Mouse (Mus musculus): Measurements from ENCODE around the gene Fbxo27. TPM values are rescaled to one million over a fixed set of nuclear protein-coding genes. Genes with fewer than 3 reads are reported as not detected.
"Not testable (repeated sequence)": the region's sequence is repeated elsewhere in the genome, so short reads cannot be mapped to it uniquely, and the experiment has no call there.

Fbxo27 gene
- polyA plus RNA-seq, 1 experiment from 2014 or later, result 6.3 TPM

GRCm38 (mm10) chr7:28694423-28694822 lies 1.8 kb downstream of the Fbxo27 start:
- H3K9ac ChIP-seq (replicated peaks; ENCODE audit: low read depth, low read length), result no peak overlapping the region
- 0 out of 2 replicates have a peak, but pooled peaks cover 2% of the 10 kb centered on the region for H3K27me3 ChIP-seq (ENCODE audit: control insufficient read depth, insufficient read depth, low read length)
- H3K4me2 ChIP-seq (replicated peaks; ENCODE audit: low read depth, low read length), result peak overlapping the region; percentile 90; the same call in 1 of the 2 replicates
- ATAC-seq (ENCODE audit: insufficient number of reproducible peaks, insufficient read depth, low FRiP score, low read depth), result no peak; the same call in 1 of the 2 replicates
- H3K4me3 ChIP-seq (ENCODE audit: low read depth, low read length), result no peak overlapping the region
- no peak overlapping the region for H3K27ac ChIP-seq (ENCODE audit: low read length)
- no peaks in the 10 kb centered on the region for H3K9me3 ChIP-seq (ENCODE audit: control insufficient read depth, low read depth, low read length)
- WGBS, result 5% methylated on average over 14 of the region's 14 CpGs
- H3K4me1 ChIP-seq (ENCODE audit: control insufficient read depth, insufficient read depth, low read length), result peaks cover 3% of the 10 kb centered on the region; the same call in 1 of the 2 replicates
- H3K36me3 ChIP-seq (ENCODE audit: control insufficient read depth, insufficient read depth, low read length), result no peaks in the 10 kb centered on the region

DNA sequence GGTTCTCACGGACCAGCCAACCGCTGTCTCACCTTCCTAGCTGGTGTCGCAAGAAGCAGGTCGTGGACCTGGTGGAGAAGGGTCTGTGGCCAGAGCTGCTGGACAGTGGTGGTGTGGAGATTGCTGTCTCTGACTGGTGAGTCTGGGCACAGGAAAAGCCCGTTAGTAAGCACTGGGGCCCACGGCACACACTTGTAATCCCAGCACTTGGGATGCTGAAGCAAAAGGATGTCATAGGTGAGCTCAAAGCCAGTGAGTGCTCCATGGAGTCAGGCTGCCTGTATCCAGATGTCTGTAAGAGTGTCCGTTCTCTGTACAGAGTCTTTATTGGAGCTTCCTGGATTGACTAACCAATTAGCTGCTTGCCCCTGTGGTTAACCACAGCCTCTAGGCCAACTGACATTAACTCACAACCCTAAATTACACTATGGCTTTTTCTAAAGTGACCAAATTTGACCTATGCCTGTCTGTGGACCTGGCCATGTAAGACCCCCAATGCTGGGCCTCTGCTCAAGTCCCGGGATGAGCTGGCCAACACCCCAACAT lies 2.4 kb downstream of the Fbxo27 start:
- Histone ChIP-seq H3K27me3 (ENCODE audit: control insufficient read depth, insufficient read depth, low read length) (0 out of 2 replicates have a peak, but pooled peaks cover 2% of the 10 kb centered on the region), H3K36me3 (ENCODE audit: control insufficient read depth, insufficient read depth, low read length) (no peaks in the 10 kb centered on the region), H3K4me3 (ENCODE audit: low read depth, low read length) (no peak overlapping the region), H3K9me3 (ENCODE audit: control insufficient read depth, low read depth, low read length) (no peaks in the 10 kb centered on the region), H3K9ac (replicated peaks; ENCODE audit: low read depth, low read length) (no peak overlapping the region), H3K4me2 (replicated peaks; ENCODE audit: low read depth, low read length) (no peak overlapping the region), H3K27ac (ENCODE audit: low read length) (no peak overlapping the region), H3K4me1 (ENCODE audit: control insufficient read depth, insufficient read depth, low read length) (peaks cover 3% of the 10 kb centered on the region; the same call in 1 of the 2 replicates)
- WGBS, result 46% methylated on average over 8 of the region's 8 CpGs
- ATAC-seq (ENCODE audit: insufficient number of reproducible peaks, insufficient read depth, low FRiP score, low read depth), result no peak

DNA sequence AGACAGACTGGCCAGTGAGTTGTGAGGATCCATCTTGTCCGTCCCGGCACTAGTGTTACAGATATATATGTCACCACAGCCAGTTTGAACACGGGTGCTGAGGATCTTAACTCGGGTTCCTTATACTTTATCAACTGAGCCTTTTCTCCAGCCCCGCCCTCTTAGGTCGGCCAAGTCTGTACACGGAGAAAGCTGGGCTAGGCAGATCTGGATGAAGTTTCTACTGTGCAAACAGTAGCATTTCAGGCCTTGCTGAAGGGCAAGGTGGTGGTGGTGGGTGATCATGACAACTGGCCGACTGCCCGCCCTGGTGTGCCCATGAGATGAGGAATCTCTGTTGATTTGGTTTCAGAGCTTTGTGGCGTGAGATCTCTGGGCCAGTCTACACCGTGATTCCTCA lies 4.6 kb downstream of the Fbxo27 start:
- H3K27ac ChIP-seq (ENCODE audit: low read length), result no peak overlapping the region
- H3K4me1 ChIP-seq (ENCODE audit: control insufficient read depth, insufficient read depth, low read length), result peaks cover 3% of the 10 kb centered on the region; the same call in 1 of the 2 replicates
- ATAC-seq (ENCODE audit: insufficient number of reproducible peaks, insufficient read depth, low FRiP score, low read depth), result no peak
- no peaks in the 10 kb centered on the region for H3K9me3 ChIP-seq (ENCODE audit: control insufficient read depth, low read depth, low read length)
- H3K9ac ChIP-seq (replicated peaks; ENCODE audit: low read depth, low read length), result no peak overlapping the region
- WGBS, result 84% methylated on average over 11 of the region's 11 CpGs
- no peaks in the 10 kb centered on the region for H3K36me3 ChIP-seq (ENCODE audit: control insufficient read depth, insufficient read depth, low read length)
- H3K4me3 ChIP-seq (ENCODE audit: low read depth, low read length), result no peak overlapping the region
- no peak overlapping the region for H3K4me2 ChIP-seq (replicated peaks; ENCODE audit: low read depth, low read length)
- 0 out of 2 replicates have a peak, but pooled peaks cover 2% of the 10 kb centered on the region for H3K27me3 ChIP-seq (ENCODE audit: control insufficient read depth, insufficient read depth, low read length)

- H3K4me1 ChIP-seq (ENCODE audit: control insufficient read depth, insufficient read depth, low read length), result no peaks in the 10 kb centered on the region
- H3K4me2 ChIP-seq (replicated peaks; ENCODE audit: low read depth, low read length), result no peak overlapping the region
- H3K27me3 ChIP-seq (ENCODE audit: control insufficient read depth, insufficient read depth, low read length), result no peaks in the 10 kb centered on the region
- no peak for ATAC-seq (ENCODE audit: insufficient number of reproducible peaks, insufficient read depth, low FRiP score, low read depth)
- WGBS, result 98% methylated on average over 4 of the region's 4 CpGs
- no peak overlapping the region for H3K9ac ChIP-seq (replicated peaks; ENCODE audit: low read depth, low read length)
- no peak overlapping the region for H3K27ac ChIP-seq (ENCODE audit: low read length)
- no peaks in the 10 kb centered on the region for H3K36me3 ChIP-seq (ENCODE audit: control insufficient read depth, insufficient read depth, low read length)
- no peaks in the 10 kb centered on the region for H3K9me3 ChIP-seq (ENCODE audit: control insufficient read depth, low read depth, low read length)
- no peak overlapping the region for H3K4me3 ChIP-seq (ENCODE audit: low read depth, low read length)
Measured at GRCm38 (mm10) chr7:28700269-28700668, 7.6 kb downstream of the Fbxo27 start.

GRCm38 (mm10) chr7:28701306-28701705 lies 8.7 kb downstream of the Fbxo27 start:
- not testable (repeated sequence) for H3K9ac ChIP-seq (replicated peaks; ENCODE audit: low read depth, low read length)
- WGBS, result 92% methylated on average over 12 of the region's 12 CpGs

DNA sequence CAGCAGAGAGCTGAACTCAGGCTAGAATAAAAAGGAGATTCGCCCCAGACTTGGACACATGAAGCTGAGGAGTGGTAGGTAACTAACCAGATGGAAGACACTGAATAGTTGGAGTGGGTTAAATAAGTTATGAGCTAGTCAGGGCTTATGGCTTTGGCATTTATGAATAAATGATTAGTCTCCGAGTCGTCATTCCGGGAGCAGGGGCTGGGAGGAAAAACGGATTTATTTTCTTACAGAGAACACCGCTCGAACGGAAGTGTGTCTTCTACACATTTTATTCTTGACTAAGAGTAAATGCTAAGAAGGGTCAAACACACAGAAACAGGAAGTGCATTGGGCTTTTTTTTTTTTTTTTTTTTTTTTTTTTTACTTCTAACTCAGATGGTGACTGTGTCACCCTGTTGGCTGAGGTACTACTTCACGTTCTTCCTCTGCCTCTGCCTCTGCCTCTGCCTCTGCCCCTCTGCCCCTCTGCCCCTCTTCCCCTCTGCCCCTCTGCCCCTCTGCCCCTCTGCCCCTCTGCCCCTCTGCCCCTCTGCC lies 10.0 kb downstream of the Fbxo27 start:
- Histone ChIP-seq H3K27ac (ENCODE audit: low read length) (no peak overlapping the region), H3K9me3 (ENCODE audit: control insufficient read depth, low read depth, low read length) (no peaks in the 10 kb centered on the region), H3K4me3 (ENCODE audit: low read depth, low read length) (no peak overlapping the region), H3K9ac (replicated peaks; ENCODE audit: low read depth, low read length) (no peak overlapping the region), H3K27me3 (ENCODE audit: control insufficient read depth, insufficient read depth, low read length) (no peaks in the 10 kb centered on the region), H3K36me3 (ENCODE audit: control insufficient read depth, insufficient read depth, low read length) (no peaks in the 10 kb centered on the region), H3K4me2 (replicated peaks; ENCODE audit: low read depth, low read length) (no peak overlapping the region), H3K4me1 (ENCODE audit: control insufficient read depth, insufficient read depth, low read length) (no peaks in the 10 kb centered on the region)
- WGBS, result 53% methylated on average over 9 of the region's 9 CpGs
- ATAC-seq (ENCODE audit: insufficient number of reproducible peaks, insufficient read depth, low FRiP score, low read depth), result no peak

More at GRCm38 (mm10) chr7:28701306-28701705, 8.7 kb downstream of the Fbxo27 start:
- H3K4me1 ChIP-seq (ENCODE audit: control insufficient read depth, insufficient read depth, low read length); H3K4me3 ChIP-seq (ENCODE audit: low read depth, low read length); H3K4me2 ChIP-seq (replicated peaks; ENCODE audit: low read depth, low read length); H3K9me3 ChIP-seq (ENCODE audit: control insufficient read depth, low read depth, low read length); ATAC-seq (ENCODE audit: insufficient number of reproducible peaks, insufficient read depth, low FRiP score, low read depth); H3K27ac ChIP-seq (ENCODE audit: low read length); H3K36me3 ChIP-seq (ENCODE audit: control insufficient read depth, insufficient read depth, low read length); H3K27me3 ChIP-seq (ENCODE audit: control insufficient read depth, insufficient read depth, low read length): not testable (repeated sequence)

DNA sequence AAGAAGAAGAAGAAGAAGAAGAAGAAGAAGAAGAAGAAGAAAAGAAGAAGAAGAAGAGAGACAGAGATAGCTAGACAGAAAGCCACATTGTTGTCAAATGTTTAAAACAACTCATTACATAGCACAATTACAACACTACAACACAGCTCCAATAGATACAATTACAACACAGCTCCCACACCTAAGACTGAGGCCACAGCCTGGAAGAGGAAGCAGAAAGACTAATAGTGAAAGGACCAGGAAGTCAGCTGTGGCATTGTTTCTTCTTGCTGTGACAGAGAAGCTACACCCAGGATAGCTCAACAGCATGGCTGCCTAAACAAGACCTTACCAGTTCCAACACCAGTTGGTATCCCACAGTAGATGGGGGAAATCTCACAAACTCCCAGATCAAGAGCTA lies 16.8 kb downstream of the Fbxo27 start:
- Histone ChIP-seq H3K9me3 (ENCODE audit: control insufficient read depth, low read depth, low read length) (no peaks in the 10 kb centered on the region), H3K27me3 (ENCODE audit: control insufficient read depth, insufficient read depth, low read length) (no peaks in the 10 kb centered on the region), H3K4me1 (ENCODE audit: control insufficient read depth, insufficient read depth, low read length) (no peaks in the 10 kb centered on the region), H3K27ac (ENCODE audit: low read length) (no peak overlapping the region), H3K36me3 (ENCODE audit: control insufficient read depth, insufficient read depth, low read length) (no peaks in the 10 kb centered on the region), H3K4me2 (replicated peaks; ENCODE audit: low read depth, low read length) (no peak overlapping the region), H3K4me3 (ENCODE audit: low read depth, low read length) (no peak overlapping the region), H3K9ac (replicated peaks; ENCODE audit: low read depth, low read length) (no peak overlapping the region)
- no peak for ATAC-seq (ENCODE audit: insufficient number of reproducible peaks, insufficient read depth, low FRiP score, low read depth)

GRCm38 (mm10) chr7:28710962-28711361 lies 18.3 kb downstream of the Fbxo27 start:
- H3K36me3 ChIP-seq (ENCODE audit: control insufficient read depth, insufficient read depth, low read length), result no peaks in the 10 kb centered on the region
- WGBS, result 65% methylated on average over 3 of the region's 3 CpGs

GRCm38 (mm10) chr7:28714667-28715066 lies 22.0 kb downstream of the Fbxo27 start:
- no peak overlapping the region for H3K27ac ChIP-seq (ENCODE audit: low read length)
- no peaks in the 10 kb centered on the region for H3K27me3 ChIP-seq (ENCODE audit: control insufficient read depth, insufficient read depth, low read length)
- no peaks in the 10 kb centered on the region for H3K9me3 ChIP-seq (ENCODE audit: control insufficient read depth, low read depth, low read length)
- H3K9ac ChIP-seq (replicated peaks; ENCODE audit: low read depth, low read length), result no peak overlapping the region
- ATAC-seq (ENCODE audit: insufficient number of reproducible peaks, insufficient read depth, low FRiP score, low read depth), result no peak
- H3K4me2 ChIP-seq (replicated peaks; ENCODE audit: low read depth, low read length), result no peak overlapping the region
- H3K36me3 ChIP-seq (ENCODE audit: control insufficient read depth, insufficient read depth, low read length), result no peaks in the 10 kb centered on the region
- WGBS, result 67% methylated on average over 5 of the region's 5 CpGs
- H3K4me3 ChIP-seq (ENCODE audit: low read depth, low read length), result no peak overlapping the region
- peaks cover 13% of the 10 kb centered on the region; the same call in 1 of the 2 replicates for H3K4me1 ChIP-seq (ENCODE audit: control insufficient read depth, insufficient read depth, low read length)

More at GRCm38 (mm10) chr7:28710962-28711361, 18.3 kb downstream of the Fbxo27 start:
- H3K27ac ChIP-seq (ENCODE audit: low read length), result no peak overlapping the region
- H3K9ac ChIP-seq (replicated peaks; ENCODE audit: low read depth, low read length), result no peak overlapping the region
- H3K27me3 ChIP-seq (ENCODE audit: control insufficient read depth, insufficient read depth, low read length), result no peaks in the 10 kb centered on the region
- H3K4me1 ChIP-seq (ENCODE audit: control insufficient read depth, insufficient read depth, low read length), result no peaks in the 10 kb centered on the region
- ATAC-seq (ENCODE audit: insufficient number of reproducible peaks, insufficient read depth, low FRiP score, low read depth), result no peak
- no peak overlapping the region for H3K4me3 ChIP-seq (ENCODE audit: low read depth, low read length)
- no peak overlapping the region for H3K4me2 ChIP-seq (replicated peaks; ENCODE audit: low read depth, low read length)
- no peaks in the 10 kb centered on the region for H3K9me3 ChIP-seq (ENCODE audit: control insufficient read depth, low read depth, low read length)
